10 mouse cellular contexts compared by ENCODE assay signal in genomic region chr7:45632499-45632898, GRCm38 (mm10). TPM values are rescaled to one million over a fixed set of nuclear protein-coding genes. Genes with fewer than 3 reads are reported as not detected.
DNase-seq lines count a peak whose midpoint lies in the region; ATAC-seq lines count a peak whose summit lies in the region.
"Had no signal": no experiment of that assay in that cellular context is flagged by ENCODE, and none has a peak within 500 bp of the region (broad histone marks: within the 10 kb centered on the region; RNA-seq: fewer than 3 reads in every experiment).

No protein-coding gene starts in this region.

- WGBS in forebrain, embryonic 16.5 days = 9% methylated on average over 35 of the region's 35 CpGs
- 21% methylated on average over 35 of the region's 35 CpGs for WGBS in neural tube, embryonic 12.5 days

- H3K4me3 ChIP-seq in forebrain, embryonic 16.5 days (replicated peaks; ENCODE audit: low read length) = peak overlapping the region; percentile 3; the same call in 1 of the 2 replicates
- H3K4me3 ChIP-seq in neural tube, embryonic 12.5 days = peak overlapping the region; percentile 15; the same call in 1 of the 2 replicates
- H3K4me3 ChIP-seq: erythroblast, embryonic 14.5 days; myocyte had no signal

- ATAC-seq in cerebellum, adult (ENCODE audit: insufficient number of reproducible peaks, low FRiP score, low TSS enrichment) = 0 out of 2 replicates have a peak, but pooled peaks have one; percentile 32
- no peak for ATAC-seq in forebrain, embryonic 16.5 days
- ATAC-seq in neural tube, embryonic 12.5 days (ENCODE audit: low FRiP score, low read depth) = no peak

- H3K4me2 ChIP-seq in forebrain, embryonic 16.5 days (ENCODE audit: low read length) = peak overlapping the region; percentile 43
- peak overlapping the region; percentile 54 for H3K4me2 ChIP-seq in neural tube, embryonic 12.5 days (replicated peaks)

- H3K36me3 ChIP-seq in forebrain, embryonic 16.5 days (ENCODE audit: control insufficient read depth, insufficient read depth) = no peaks in the 10 kb centered on the region; the same call in 1 of the 2 replicates
- peaks cover 5% of the 10 kb centered on the region; the same call in 1 of the 2 replicates for H3K36me3 ChIP-seq in neural tube, embryonic 12.5 days

- H3K27ac ChIP-seq in forebrain, embryonic 16.5 days (ENCODE audit: low read length) = no peak overlapping the region
- no peak overlapping the region for H3K27ac ChIP-seq in neural tube, embryonic 12.5 days

- no peaks in the 10 kb centered on the region for H3K9me3 ChIP-seq in forebrain, embryonic 16.5 days (ENCODE audit: control insufficient read depth, low read length)
- no peaks in the 10 kb centered on the region for H3K9me3 ChIP-seq in neural tube, embryonic 12.5 days

- peak overlapping the region; percentile 49 for H3K9ac ChIP-seq in forebrain, embryonic 16.5 days (replicated peaks; ENCODE audit: low read depth, low read length)
- H3K9ac ChIP-seq in neural tube, embryonic 12.5 days = peak overlapping the region; percentile 48

- H3K4me1 ChIP-seq in forebrain, embryonic 16.5 days (replicated peaks; ENCODE audit: control insufficient read depth, insufficient read depth, low read length) = peaks cover 14% of the 10 kb centered on the region
- peaks cover 15% of the 10 kb centered on the region for H3K4me1 ChIP-seq in neural tube, embryonic 12.5 days

- H3K27me3 ChIP-seq in forebrain, embryonic 16.5 days (replicated peaks; ENCODE audit: control insufficient read depth, insufficient read depth, low read length) = no peaks in the 10 kb centered on the region; the same call in 1 of the 2 replicates
- H3K27me3 ChIP-seq in neural tube, embryonic 12.5 days (replicated peaks) = peaks cover 16% of the 10 kb centered on the region

- DNase-seq in heart, adult 11 months = peak; percentile 93
- no peak for DNase-seq in heart, adult 8-10 months (ENCODE audit: low spot score)
- peak; percentile 70 to 81 for DNase-seq in kidney, postnatal 4 days
- no peak for DNase-seq in ovary, postnatal 10 days (ENCODE audit: low spot score)
- no peak for DNase-seq in gastrocnemius, postnatal 10 days

RNA-seq across cellular contexts. Expression of gene Rasip1, which starts 5.2 kb away (rescaled TPM):
- total RNA-seq in heart, adult 8-10 months (2022) = 10 to 100 TPM; 17.8 to 27.2 (median 26.2) TPM
- 13.5 and 15.1 TPM in 2 replicates for polyA plus RNA-seq in forebrain, embryonic 16.5 days (2015; fragmentation: Nextera tagmentation; extraction: Ambion mirVana)
- polyA plus RNA-seq in neural tube, embryonic 12.5 days (2016; fragmentation: Nextera tagmentation; extraction: Ambion mirVana) = 16.5 and 16.8 TPM in 2 replicates
- total RNA-seq in gastrocnemius, postnatal 10 days (2021) = 10 to 100 TPM; 17.2 to 19.7 TPM

RNA-seq across cellular contexts. Expression of gene Mamstr, which starts 7.3 kb away (rescaled TPM):
- 1 to 10 TPM; 2.0 to 5.9 (median 5.1) TPM for total RNA-seq in heart, adult 8-10 months (2022)
- polyA plus RNA-seq in forebrain, embryonic 16.5 days (2015; fragmentation: Nextera tagmentation; extraction: Ambion mirVana) = 2.8 and 4.2 TPM in 2 replicates
- 3.5 and 4.9 TPM in 2 replicates for polyA plus RNA-seq in neural tube, embryonic 12.5 days (2016; fragmentation: Nextera tagmentation; extraction: Ambion mirVana)
- total RNA-seq in gastrocnemius, postnatal 10 days (2021) = 100 to 1,000 TPM; 105 to 131 TPM
- polyA plus RNA-seq: erythroblast, embryonic 14.5 days had no signal

RNA-seq across cellular contexts. Expression of gene Izumo1, which starts 10.9 kb away (rescaled TPM):
- under 1 TPM; 0.20 to 0.53 (median 0.35) TPM for total RNA-seq in heart, adult 8-10 months (2022)
- not detected in 2 replicates for polyA plus RNA-seq in forebrain, embryonic 16.5 days (2015; fragmentation: Nextera tagmentation; extraction: Ambion mirVana)
- polyA plus RNA-seq in neural tube, embryonic 12.5 days (2016; fragmentation: Nextera tagmentation; extraction: Ambion mirVana) = 0.23 TPM in 1 of 2 replicates, not detected in the other
- under 1 TPM in 1 of 2 experiments, not detected in 1; 0.38 TPM for total RNA-seq in gastrocnemius, postnatal 10 days (2021)
- polyA plus RNA-seq: erythroblast, embryonic 14.5 days; myocyte had no signal

RNA-seq across cellular contexts. Expression of gene Fut1, which starts 15.4 kb away (rescaled TPM):
- total RNA-seq in heart, adult 8-10 months (2022) = not detected
- not detected in 2 replicates for polyA plus RNA-seq in forebrain, embryonic 16.5 days (2015; fragmentation: Nextera tagmentation; extraction: Ambion mirVana)
- not detected in 2 replicates for polyA plus RNA-seq in neural tube, embryonic 12.5 days (2016; fragmentation: Nextera tagmentation; extraction: Ambion mirVana)
- total RNA-seq in gastrocnemius, postnatal 10 days (2021) = not detected
- polyA plus RNA-seq: erythroblast, embryonic 14.5 days had no signal

RNA-seq across cellular contexts. Expression of gene Fgf21, which starts 17.2 kb away (rescaled TPM):
- not detected for total RNA-seq in heart, adult 8-10 months (2022)
- not detected in 2 replicates for polyA plus RNA-seq in forebrain, embryonic 16.5 days (2015; fragmentation: Nextera tagmentation; extraction: Ambion mirVana)
- polyA plus RNA-seq in neural tube, embryonic 12.5 days (2016; fragmentation: Nextera tagmentation; extraction: Ambion mirVana) = not detected in 2 replicates
- total RNA-seq in gastrocnemius, postnatal 10 days (2021) = not detected
- polyA plus RNA-seq: erythroblast, embryonic 14.5 days had no signal

Comparison
In these comparisons a context has a peak if more than half of its experiments do, and no peak if none do; other contexts are left out.
1. DNase-seq: peak in heart, adult 11 months (single experiment) and kidney, postnatal 4 days (2 of 2); none in heart, adult 8-10 months (single experiment), ovary, postnatal 10 days (single experiment) and gastrocnemius, postnatal 10 days (single experiment).
2. RNA of gene Mamstr, which starts 7.3 kb away (total RNA-seq): 105 to 131 TPM in gastrocnemius, postnatal 10 days; 2.0 to 5.9 TPM in heart, adult 8-10 months; every median in the first group is over 10 times any median in the second.